Mouse (Mus musculus) heart, adult 2 months (tissue): ENCODE results near the gene B3galt5.

ENCODE experiments used
- CTCF ChIP-seq: fragments of 200-600 bp; IDR thresholded peaks from 2 replicates; pipeline ENCODE4 v1.8.1; 2022; ENCODE audit warnings: antibody characterized with exemption, mild to moderate bottlenecking, moderate library complexity
- EP300 ChIP-seq: fragments of 200-500 bp; IDR thresholded peaks from 2 replicates; pipeline ENCODE4 v1.6.1; 2011; ENCODE audit warnings: low read depth, low read length, control low read depth; ENCODE audit not compliant: insufficient read depth
- POLR2A ChIP-seq: fragments of 200-500 bp; IDR thresholded peaks from 2 replicates; pipeline ENCODE4 v1.6.1; 2011; ENCODE audit warnings: mild to moderate bottlenecking, low read depth, low read length, control low read depth; ENCODE audit not compliant: insufficient read depth

- no peak for TF ChIP-seq POLR2A
- TF ChIP-seq CTCF = no peak
- no peak for TF ChIP-seq EP300
Observed at GRCm38 (mm10) chr16:96258429-96258828, 22.8 kb downstream of the B3galt5 start.
